Mouse (Mus musculus) heart, adult 8-10 months (tissue): ENCODE data around the gene Pdcd2. TPM values are rescaled to one million over a fixed set of nuclear protein-coding genes. Genes with fewer than 3 reads are reported as not detected.
"Not testable (repeated sequence)": the region's sequence is repeated elsewhere in the genome, so short reads cannot be mapped to it uniquely, and the experiment has no call there.

Experiments
- DNase-seq: peaks from one replicate; pipeline ENCODE4 v3.0.0; 2022; ENCODE audit warnings: low spot score
- total RNA-seq, 4 experiments: library from RNA; stranded (reverse); gene quantifications; 2 replicates each; pipeline ENCODE4 v1.2.4; 2022

The Pdcd2 gene
- 10 to 100 TPM; 16.6 to 19.2 (median 17.4) TPM for total RNA-seq

DNA sequence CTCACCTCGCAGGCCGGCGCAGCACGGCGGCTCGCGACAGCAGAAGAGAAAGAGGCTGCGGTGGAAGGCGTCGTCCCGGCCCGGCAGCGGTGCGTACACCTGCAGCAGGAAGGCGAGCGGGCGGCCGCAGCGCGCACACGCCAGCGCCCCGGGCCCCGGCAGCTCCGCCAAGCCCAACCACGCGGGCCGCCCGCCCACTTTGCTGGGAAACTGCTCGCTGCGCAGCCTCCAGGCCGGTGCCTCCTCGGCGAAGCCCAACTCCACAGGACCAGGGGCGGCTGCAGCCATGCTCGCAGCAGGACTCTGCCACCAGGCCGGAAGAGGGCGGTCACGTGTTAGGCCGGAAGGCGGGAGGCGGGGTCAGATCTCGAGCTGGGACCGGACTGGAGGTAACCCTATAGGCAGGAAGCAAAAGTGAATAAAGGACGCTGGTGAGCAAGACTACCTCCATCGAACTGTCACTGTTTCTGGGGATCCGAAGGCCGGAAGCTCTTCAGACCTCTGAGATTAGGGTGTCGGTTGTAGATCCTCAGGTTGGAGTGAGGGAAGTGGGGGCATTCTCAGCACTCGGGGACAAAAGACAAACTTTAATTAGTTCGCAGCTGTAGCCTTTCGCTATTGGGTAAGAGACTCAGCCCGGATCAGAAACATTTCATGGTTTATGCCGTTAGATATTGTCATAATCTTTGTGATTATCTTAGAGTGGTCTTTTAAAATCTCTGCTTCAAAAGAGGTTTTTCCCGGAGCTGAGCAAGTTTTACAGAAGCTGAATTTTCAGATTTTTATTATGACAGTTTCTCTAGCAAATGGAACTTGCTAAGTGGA is at the start of gene Pdcd2:
Gene Pdcd2, minus strand, starts transcription at position 316 of the 825 bp plus-strand sequence.
- DNase-seq, result peak; percentile 97

DNA sequence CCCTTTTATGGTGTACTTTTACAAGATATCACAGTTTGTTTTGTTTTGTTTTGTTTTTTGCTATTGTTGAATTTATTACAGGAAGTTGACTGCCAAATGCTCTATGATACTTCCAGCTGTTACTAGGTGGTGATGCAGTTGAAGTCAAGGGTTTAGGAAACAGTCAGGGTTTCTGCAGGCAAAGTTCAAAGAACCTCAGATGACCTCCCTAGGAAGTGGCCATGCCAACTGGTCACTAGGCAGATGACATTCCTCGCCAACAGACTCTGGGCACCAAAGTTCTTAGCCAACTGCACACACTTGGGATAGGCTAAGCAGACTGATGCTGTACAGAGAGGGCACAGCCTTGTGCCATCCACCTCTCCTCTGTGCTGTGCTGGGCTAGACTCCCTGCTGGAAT is 48.0 kb upstream of the Pdcd2 start:
- no peak for DNase-seq

DNA sequence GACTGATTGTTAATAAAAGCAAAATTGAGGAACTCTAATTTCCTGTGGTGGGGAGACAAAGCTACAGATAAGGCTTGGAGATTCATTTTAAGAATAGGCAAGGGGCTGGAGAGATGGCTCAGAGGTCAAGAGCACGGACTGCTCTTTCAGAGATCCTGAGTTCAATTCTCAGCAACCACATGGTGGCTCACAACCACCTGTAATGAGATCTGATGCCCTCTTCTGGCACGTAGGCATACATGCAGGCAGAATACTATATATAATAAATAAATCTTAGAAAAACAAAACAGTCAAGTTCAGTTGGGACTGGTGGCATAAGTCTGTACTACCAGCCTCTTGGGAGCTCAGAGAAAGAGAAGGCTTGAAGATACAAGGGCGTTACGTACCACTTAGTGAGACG is 39.8 kb upstream of the Pdcd2 start:
- DNase-seq, result no peak

DNA sequence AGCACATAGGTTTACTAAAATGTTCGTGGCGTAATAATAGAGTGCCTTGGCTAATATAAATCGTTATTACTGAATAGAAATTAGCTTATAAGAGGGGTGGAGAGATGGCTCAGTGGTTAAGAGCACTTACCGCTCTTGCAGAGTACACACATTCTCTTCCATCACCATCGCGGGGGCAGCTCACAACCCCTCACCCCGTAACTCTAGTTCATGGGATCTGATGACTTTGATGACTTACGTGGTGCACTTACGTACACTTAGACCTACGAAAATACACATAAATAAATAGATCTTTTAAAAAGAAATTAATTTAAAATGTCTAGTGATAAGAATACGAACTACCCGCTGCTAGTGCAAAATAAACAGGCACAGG is 37.8 kb upstream of the Pdcd2 start:
- DNase-seq, result no peak

DNA sequence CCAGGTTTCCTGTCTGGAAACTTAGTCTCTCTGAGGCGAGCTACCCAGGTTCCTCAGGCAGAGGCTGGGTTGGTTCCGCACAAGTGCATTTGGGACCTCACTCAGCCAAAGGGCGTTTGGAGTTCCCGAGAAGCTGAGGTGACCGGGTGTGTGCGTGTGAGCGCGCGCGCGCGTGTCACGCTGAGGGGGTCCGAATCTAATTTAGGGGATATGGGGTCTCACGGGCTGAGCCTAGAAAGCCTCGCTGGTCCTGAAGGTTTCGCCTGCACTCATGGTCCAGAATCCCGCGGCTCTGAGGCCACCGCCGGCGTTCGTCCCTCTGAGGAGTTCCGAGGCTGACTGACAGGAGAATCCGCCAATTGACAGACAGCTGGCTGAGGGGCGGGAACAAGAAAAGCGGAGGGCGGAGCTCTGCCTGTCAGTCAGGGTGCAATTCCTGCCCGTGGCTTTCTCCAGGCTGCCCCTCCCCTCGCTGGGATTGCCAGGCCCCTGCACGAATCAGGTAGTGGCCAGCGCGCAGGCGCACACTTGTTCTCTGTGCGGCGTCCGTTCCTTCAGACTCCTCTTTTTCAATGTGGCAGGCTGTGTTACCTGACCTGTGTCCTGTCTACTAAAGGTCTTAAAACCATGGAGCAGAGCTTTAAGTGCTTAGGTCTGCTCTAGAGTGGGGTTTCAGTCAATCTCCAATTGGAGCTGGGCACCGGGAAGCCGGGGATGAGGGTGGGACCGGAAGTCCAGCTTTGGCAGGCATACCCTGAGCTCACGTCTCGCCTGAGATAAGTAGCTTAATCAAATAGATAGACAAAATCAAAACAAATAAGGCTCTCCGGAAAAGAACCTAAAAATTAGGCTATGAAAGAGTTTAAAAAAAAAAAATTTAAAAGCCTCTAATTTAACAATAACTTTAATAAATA is 37.2 kb upstream of the Pdcd2 start, which contains the start of gene Prdm9:
Gene Prdm9, minus strand, starts transcription at position 341 of the 914 bp plus-strand sequence.
- peak; percentile 100 for DNase-seq

DNA sequence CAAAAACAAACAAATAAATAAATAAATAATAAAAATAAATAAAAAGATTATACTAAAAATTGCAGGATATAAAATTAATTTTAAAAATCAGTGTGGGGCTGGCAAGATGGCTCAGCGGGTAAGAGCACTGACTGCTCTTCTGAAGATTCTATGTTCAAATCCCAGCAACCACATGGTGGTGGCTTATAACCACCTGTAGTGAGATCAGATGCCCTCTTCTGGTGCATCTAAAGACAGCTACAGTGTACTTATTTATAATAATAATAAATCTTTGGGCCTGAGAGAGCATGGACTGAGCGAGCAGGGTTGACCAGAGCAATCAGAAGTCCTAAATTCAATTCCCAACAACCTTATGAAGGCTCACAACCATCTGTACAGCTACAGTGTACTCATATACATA is 32.8 kb upstream of the Pdcd2 start:
- no peak for DNase-seq

DNA sequence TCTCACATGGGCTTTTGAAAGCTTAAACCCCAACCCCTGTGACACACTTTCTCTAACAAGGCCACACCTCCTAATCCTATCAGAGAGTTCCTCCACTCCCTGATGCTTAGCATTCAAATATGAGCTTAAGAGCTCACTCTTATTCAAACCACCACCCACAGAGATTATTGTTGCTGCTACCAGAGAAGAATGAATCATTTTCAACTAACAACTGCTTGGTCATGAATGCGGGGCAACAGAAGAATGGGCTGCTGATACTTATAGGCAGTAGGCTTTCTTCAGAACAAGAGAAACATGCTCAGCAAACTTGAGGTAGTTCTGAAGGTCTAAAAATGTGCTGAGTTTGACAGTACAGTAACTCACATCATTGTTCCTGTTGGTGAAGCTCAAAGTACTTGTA is 22.6 kb upstream of the Pdcd2 start:
- DNase-seq, result no peak

DNA sequence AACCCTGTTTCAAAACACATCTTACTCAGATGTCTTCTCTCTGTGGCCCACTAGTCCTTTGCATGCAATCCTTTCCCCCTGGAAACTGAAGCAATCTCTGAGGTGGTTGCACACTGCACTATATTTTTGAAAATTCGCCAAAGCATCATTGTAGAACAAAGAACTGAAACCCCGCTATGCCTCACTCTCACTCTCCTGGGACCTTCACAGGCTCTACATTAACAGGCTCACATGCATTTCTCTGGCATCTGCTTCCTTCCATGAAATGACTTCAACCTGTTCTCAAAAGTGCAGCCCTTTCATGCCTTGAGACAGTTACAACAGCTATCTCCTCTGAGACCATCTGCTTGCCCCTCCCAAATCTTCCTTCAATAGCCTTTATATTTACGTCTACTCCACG is 19.3 kb upstream of the Pdcd2 start:
- no peak for DNase-seq

DNA sequence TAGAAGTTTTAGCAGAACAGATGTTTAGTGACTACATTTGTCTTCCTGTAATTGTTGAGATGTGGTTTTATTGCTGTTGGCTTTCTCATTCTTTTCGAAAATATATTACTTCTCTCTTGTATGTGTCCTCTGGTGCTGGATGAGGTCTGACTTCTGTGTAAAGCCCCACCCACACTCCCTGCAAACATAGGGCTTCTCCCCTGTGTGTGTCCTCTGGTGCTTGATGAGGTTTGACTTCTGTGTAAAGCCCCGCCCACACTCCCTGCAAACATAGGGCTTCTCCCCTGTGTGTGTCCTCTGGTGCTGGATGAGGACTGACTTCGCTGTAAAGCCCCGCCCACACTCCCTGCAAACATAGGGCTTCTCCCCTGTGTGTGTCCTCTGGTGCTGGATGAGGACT is 16.8 kb upstream of the Pdcd2 start:
- not testable (repeated sequence) for DNase-seq

DNA sequence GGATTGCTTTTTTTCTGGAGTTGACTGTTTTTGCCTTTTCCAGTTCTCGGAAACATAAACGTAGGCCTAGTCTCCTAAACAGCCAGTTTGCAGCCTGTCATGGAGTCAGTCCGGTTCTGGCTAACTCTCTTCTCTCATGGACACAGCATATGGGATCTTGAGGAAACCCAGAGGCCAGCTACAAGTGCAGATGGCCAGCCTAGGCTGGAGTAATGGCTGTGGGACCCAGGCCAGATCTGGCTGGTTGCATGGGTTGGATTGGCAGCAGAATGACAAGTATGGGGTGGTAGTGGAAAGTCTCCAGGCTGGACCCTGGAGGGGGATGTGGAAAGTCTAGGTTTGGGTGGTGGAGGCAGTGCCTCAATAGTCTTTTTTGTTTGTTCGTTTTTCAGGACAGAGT is 13.2 kb upstream of the Pdcd2 start:
- no peak for DNase-seq

DNA sequence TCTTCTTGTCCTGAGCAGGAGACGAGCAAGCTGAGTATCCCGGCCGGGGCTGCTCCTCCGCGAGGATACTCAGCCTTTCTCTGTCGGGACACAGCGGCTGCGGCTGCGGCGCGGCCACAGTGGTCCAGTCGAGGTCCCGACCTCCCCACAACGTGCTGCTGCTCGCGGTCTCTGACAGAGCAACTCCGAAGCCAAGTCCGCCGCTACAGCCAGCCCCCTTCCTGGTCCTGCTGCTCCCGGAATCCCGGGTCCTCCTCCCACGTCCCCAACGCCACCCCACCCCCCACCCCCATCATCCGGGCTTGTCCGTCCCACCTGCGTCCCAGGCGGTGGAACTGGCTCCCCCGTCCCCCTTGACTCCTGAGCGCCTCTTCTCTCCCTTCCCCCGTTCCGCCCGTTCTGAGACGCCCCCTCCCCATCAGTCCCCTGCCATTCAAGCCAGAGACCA is 9.4 kb upstream of the Pdcd2 start:
- no peak for DNase-seq

DNA sequence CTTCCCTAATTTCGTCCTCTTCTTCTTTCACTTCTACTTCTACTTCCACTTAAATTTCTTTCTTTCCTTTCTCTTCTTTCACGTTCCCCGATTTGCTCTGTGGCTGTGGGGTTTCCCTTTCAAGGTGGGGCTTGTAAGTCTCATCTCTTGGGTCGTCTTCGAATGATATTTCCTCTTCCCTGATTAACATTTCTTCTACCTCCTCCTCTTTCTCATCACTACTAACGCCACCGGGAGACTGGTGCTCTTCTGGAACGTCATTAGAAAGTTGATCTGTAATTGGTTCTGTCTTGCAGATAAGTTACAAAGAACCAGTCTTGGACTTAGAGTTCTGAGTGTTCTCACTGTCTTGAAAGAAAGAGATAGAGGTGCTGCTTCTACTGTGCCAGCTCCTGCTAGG is 8.8 kb upstream of the Pdcd2 start:
- DNase-seq, result no peak

DNA sequence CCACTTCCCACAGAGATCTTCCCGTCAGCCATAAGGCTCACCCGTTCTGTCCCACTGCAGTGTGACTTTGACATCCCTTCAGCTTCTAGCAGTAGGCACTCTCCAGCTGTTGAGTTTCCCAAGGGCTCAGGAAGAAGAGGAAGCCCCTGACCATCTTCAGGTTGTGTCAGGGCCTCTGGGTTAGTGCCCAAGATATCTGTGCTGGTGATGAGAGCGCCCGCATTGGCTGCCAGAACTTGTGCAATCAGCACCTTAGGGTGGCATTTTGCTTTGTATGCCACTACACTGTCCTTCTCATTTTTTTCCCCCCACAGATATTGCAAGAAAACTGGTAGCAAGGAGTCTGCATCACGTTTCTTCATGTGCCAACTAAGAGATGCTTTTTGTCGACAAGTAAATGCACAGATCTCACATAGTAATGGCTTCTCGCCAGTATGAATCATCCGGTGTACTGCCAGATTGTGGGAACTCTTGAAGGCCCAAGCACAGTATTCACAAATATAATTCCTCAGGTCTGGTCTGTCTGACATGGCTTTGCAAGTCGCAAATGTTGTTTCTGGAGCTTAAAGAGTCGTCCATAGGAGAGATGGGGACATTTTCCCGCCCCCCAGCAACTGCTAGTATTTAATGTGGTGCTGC is 8.2 kb upstream of the Pdcd2 start:
- DNase-seq, result no peak

DNA sequence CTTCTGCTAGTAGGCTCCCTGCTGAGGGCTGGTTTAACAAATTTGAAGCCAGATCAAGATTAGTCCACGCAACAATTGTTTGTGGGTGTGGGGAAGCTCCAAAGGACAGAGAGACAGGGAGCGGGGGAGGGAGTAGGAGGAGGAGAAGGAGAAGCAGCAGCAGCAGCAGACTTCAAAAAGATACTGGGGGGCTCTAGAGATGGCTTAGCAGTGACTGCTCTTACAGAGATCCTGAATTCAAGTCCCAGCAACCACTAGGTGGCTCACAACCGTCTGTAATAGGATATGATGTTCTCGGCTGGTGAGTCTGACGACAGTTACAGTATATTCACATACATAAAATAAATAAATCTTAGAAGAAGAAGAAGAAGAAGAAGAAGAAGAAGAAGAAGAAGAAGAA is 3.0 kb upstream of the Pdcd2 start:
- DNase-seq, result no peak

DNA sequence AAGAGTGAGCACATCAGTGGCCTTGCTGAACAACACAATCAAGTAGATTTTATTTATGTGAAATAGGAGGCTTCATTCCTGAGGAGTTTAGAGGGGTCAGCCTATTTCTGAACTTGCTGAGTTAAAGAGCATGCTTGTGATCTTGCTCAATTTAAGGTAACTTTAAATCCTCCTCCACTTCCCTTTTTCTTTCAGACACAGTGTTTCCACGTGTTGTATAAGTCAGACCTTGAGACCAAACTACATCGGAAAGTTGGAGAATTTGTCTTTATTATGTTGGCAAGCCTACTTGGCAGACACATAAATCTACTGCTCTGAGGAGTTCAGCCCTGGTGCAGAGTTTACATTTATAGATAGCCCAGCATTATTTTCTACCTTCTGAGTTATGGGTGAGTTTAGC is 1.8 kb upstream of the Pdcd2 start:
- no peak for DNase-seq

DNA sequence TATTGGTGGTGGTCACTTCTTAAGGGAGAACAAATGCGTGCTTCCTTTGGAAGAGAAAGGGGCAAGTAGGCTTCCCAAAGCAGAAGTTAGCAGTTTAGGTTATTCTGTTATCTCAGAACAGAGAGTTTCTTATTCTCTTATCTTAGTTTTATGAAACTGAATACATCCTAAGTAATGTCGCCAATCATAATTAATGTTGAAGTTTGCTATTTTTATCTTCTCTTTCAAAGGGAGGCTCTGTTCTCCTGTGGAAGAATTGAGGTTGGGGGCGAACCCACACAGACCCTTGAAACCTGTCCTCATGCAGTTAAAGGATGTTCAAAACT is 673 bp upstream of the Pdcd2 start:
- DNase-seq, result no peak

DNA sequence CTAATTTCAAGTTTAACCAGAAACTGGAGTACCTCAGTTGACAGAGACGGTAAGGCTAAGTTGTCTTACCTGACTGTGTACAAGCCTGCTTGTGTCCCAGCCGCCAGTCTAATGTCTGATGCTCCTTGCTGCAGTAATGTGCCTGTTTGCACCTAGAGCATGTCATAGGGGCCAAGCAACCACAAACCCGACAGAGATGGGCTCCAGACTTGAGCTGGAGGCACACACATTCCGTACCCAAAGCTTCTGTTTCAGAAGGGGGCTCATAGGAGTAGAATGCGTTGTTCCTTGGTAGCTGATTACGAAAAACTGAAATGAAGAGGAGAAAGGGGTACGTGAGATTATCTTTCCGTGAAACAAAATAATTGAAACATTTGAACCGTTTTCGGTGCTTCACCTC is 797 bp downstream of the Pdcd2 start:
- no peak for DNase-seq

DNA sequence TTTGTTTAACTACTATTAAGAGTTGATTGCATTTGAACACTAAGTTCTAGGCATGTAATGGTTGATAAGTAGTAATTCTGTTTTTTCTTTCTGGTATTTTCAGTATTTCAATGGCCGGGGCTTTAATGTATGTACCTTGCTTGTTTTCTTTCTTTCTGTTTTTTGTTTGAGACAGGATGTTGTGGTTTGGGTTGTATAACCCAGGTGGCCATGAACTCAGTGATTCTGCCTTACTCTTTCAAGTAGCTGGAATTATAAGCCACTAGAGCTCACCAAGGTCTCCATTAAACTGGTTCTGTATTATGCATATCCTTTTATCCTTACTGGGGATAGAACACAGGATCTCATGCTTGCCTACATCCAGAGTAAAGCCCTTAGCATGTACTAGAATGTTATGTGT is 8.3 kb downstream of the Pdcd2 start:
- DNase-seq, result no peak

DNA sequence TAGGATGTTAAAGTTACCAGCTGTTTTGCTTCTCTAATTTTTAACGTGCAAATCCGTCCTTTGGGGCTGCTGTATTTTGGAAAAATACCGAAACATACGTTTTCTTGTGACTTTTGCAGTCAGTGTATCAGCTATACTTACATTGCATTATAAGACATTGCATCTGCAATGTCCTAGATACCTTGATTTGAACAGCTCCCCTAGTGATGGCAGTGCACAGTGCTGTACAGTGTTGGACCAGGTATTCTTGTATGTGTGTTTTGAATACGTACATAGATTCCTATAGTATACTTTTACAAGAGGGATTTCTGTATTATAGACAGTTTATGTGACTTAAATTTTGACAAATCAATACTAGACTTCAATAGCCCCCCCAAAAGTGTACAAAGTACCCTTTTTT is 8.9 kb downstream of the Pdcd2 start:
- DNase-seq, result no peak

DNA sequence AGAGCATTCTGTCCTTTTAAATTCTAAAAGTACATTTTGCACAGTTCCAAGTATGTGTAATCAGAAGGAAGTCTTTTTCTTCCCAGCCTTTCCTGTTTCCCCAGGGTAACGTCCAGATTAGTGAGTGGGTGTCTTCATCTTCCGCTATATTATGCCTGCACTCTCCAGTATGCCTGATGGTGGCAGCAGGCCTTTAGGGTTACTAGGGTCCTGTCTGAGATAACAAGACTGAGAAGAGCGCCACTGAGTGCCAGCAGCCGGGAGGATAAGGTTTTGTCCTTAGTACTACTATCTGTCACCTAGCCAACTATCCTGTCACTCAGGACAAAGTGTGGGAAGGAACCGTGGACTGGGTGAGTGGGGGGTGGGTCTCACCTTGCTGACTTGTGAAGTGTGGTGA is 9.3 kb downstream of the Pdcd2 start:
- DNase-seq, result no peak

DNA sequence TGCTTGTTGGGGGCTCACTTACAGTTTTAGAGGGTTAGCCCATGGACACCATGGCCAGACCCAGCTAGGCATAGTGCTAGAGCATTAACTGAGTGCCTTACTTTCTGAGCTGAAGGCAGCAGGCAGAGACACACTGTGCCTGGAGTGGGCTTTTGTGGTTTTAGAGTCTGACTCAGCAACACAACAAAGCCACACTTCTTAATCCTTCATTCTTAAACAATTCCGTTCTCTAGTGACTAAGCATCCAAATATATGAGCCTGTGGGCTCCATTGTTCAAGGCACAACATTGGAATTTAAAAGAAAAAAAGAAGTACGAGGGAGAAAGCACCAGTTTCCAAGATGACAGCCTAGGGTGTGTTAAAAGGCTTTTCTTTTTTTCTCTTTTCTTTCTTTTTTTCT is 16.4 kb downstream of the Pdcd2 start:
- DNase-seq, result no peak

DNA sequence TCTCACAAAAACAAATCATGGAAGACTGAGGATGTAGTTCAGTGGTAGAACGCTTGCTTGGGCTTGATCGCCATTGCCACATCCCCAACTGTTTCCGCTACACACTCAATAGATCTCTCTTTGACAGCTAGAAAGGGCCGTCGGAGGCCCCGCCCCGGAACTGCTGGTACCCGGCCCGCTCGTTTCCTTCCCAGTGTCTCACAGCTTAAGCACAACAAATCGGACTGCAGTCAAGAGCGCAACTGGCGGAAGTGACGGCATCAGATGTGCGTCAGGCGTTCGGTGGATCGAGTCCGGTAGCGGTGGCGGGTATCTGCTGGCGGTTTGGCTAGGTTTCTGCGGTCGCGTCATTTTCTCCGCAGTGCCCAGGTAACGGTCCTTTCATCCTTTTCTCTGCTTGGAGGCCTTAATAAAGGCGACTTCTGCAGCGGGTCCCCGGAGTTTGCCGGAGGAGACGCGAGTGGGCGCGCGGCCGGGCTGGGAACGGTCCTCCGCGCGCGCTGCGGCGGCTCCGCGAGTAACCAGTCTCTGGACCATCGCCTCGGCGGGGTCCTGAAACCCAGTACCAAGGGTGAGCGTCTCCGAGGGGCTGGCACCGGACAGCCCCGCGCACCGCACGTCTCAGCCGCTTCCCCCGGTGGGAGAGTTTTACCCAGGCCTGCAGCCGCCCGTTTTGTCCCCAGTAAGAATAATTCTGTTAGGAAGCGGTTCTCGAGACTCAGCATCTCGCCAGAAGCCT is 27.3 kb downstream of the Pdcd2 start, which contains the start of the genes Psmb1 and Tbp:
Gene Psmb1, minus strand, starts transcription at position 96 of the 739 bp plus-strand sequence.
Gene Tbp, plus strand, starts transcription at position 233 of the 739 bp plus-strand sequence.
- peak; percentile 98 for DNase-seq
